Mouse (Mus musculus): Measurements from ENCODE around the gene Pcdh17.
A peak's percentile ranks its signal among the peaks of the same experiment; 100 is the strongest.

Gene Pcdh17

DNA sequence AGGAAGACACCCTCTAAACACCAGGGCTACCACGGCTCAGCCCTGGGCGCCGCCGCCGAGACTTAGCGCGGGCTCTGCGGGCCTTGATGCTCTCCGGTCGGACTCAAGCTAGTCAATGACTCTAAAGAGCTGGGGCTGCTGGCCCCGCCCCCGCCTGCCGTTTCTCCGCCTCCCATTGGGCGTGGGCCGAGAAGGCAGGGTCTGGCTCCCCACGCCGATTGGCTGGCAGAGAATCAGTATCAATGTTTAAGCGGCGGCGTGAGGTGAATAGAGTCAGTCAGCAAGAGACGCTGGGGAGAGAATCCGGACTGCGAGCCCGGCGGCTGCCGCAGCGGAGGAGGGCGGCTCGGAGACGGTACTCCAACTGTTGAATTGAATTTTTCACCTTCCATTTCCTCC lies at the start of gene Pcdh17:
Gene Pcdh17, plus strand, starts transcription at position 276 of the 399 bp plus-strand sequence.
- peak; percentile 87 for DNase-seq (ENCODE audit: low read depth)

- DNase-seq (ENCODE audit: low read depth) = no peak
Observed at GRCm38 (mm10) chr14:84397137-84397536, 46.2 kb upstream of the Pcdh17 start.

- no peak for DNase-seq (ENCODE audit: low read depth)
Observed at GRCm38 (mm10) chr14:84424736-84425135, 18.6 kb upstream of the Pcdh17 start.

GRCm38 (mm10) chr14:84426616-84427015 lies 16.7 kb upstream of the Pcdh17 start:
- no peak for DNase-seq (ENCODE audit: low read depth)

DNA sequence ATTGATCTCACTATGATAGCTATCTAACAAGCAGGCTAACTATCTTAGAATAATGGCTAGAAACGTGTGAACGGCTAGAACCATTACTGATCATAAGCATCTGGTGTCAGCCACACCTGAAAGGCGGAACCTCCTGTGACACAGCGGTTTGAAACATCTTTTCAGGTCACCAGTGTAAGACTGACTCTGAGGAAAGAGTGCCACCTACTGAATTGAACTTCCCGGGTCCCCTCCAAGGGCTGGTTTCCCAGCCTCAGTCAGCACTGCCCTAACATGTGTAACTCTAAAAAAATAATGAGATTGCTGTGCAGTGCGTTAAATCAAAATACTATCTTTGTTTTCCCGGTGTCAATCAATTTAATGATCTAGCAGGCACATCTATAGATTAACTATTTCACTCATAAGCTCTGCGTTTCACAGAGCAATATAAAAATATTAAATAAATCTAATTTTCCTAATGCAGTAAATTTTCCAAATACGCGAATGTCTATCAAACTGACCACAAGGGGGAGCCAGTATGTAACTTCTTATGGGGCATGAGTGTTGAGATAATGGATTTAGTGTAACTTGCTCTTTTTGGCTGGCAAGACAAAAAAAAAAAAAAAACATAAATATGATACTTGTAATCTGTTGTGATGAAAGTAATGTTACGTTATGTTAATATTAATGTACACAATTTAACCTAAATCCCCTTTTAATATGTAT lies 5.1 kb upstream of the Pcdh17 start:
- DNase-seq (ENCODE audit: low read depth) = peak; percentile 73

DNA sequence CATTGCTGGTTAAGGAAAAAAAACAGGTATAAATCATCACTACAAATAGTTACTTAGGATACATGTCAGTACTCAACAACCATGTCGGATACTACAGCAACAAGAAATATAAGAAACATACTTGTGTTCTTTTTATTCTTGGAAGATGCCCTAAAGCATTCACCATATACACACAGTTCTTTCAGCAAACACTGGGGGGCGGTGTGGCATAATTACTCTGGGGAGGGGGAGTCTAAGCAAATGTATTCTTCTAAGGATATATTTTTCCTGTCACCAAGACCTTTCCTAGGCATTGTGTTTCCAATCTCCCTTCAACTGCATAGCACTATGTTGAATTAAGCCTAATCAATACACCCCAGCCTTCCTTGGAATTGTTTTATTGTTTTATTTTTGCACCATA lies 2.5 kb upstream of the Pcdh17 start:
- no peak for DNase-seq (ENCODE audit: low read depth)

DNA sequence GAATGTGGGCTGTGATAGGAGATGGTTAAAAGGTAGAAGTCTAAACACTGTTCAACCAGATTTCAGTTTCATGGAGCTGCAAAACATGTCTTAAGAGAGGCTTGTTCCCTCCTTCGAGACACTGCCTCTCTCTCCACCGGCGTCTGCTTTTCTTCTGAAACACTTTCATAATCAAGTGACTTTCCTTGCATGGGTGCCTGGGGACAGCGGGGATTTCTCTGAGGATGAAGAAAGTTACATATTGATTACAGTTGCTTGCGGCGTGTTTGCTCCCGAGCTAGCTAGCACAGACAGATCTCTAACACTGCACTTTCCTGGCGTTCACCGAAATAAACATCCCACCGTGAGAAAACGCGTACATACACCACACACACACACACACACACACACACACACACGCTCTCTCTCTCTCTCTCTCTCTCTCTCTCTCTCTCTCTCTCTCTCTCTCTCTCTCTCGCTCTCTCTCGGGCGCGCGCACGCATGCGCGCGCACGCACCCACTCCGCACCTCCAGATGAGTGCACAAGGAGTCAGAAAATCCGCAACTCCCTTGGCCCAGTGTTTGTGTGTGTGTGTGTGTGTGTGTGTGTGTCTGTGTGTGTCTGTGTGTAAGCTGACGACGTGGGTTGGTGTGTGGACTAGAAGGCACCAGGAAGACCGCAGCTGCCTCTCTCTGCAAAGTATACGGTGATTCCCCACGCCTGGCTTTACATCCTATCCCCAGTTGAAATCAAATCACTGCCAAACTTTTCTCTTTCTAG lies 655 bp upstream of the Pcdh17 start:
- peak; percentile 3 for DNase-seq (ENCODE audit: low read depth)

GRCm38 (mm10) chr14:84443761-84444160 lies 398 bp downstream of the Pcdh17 start:
- no peak for DNase-seq (ENCODE audit: low read depth)

- no peak for DNase-seq (ENCODE audit: low read depth)
Observed at GRCm38 (mm10) chr14:84444276-84444662, 906 bp downstream of the Pcdh17 start.

DNA sequence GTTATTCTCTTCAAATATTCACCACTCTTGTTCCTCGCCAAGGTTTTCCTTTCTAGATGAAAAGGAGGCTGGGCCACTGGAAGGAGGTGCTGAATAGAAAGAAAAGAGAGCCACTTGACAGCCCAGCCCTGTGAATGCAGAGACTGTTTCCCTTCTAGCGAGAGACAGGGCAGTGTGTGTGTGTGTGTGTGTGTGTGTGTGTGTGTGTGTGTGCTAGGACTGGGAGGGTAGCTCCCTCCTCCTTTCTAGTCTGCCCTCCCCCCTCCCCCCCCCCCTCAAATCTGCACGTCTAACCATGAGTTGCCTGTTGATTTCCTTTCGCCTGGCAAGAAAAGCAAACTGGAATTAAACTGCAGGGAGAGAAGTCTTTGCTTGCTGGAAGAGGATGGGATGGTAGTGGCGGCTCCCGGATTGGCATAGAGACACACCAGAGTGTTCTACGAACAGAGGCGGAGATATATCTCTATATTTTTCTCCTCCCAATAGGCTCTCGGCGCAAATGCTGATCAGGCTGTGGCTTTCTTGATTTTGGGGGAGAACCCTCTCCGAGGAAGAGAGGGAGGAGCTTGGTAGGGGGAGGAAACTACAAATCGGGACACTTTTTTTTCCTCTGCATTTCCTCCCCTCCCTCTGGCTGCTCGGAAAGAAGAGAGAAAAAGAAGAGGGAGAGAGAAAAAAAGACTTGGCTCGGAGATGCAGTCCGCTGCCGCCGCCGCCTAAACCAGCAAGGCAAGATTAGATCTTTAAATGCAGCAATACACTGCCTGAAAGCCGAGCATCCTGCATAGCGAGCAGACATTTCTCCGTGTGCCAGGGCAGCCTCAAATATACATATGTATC lies 1.5 kb downstream of the Pcdh17 start:
- no peak for DNase-seq (ENCODE audit: low read depth)

DNA sequence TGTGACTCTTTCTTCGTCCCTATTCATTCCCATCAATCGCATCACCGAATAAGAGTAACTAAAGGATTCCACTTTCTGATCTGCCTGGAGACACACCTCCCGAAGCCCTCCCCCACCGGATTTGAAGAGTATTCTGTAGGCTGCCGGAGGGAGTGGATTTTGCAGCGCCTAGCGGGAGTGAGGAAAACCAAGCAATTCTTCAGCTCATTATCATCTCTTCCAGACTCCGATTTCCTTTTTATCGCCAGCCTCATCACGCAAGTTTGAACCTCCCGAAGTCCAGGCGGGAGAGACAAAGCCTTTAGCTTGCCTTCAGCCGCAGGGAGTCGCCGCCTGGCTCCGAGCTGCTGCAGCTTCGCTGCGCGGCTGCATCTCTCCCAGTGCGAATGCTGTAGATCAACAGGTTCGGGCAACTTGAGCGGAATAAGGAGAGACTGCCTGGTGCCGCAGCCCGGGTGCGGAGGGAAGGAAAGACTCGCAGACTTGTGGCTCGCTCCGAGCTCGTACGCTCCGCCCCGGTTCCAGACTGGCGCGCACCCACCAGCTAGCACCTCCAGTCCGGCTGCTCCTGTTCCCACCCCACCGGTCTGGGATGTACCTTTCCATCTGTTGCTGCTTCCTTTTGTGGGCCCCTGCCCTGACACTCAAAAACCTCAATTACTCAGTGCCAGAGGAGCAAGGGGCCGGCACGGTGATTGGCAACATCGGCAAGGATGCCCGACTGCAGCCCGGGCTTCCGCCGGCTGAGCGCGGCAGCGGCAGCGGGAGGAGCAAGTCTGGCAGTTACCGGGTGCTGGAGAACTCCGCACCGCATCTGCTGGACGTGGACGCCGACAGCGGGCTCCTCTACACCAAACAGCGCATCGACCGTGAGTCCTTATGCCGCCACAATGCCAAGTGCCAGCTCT lies 2.4 kb downstream of the Pcdh17 start:
- DNase-seq (ENCODE audit: low read depth) = no peak

GRCm38 (mm10) chr14:84446411-84446915 lies 3.1 kb downstream of the Pcdh17 start:
- DNase-seq (ENCODE audit: low read depth) = no peak

DNA sequence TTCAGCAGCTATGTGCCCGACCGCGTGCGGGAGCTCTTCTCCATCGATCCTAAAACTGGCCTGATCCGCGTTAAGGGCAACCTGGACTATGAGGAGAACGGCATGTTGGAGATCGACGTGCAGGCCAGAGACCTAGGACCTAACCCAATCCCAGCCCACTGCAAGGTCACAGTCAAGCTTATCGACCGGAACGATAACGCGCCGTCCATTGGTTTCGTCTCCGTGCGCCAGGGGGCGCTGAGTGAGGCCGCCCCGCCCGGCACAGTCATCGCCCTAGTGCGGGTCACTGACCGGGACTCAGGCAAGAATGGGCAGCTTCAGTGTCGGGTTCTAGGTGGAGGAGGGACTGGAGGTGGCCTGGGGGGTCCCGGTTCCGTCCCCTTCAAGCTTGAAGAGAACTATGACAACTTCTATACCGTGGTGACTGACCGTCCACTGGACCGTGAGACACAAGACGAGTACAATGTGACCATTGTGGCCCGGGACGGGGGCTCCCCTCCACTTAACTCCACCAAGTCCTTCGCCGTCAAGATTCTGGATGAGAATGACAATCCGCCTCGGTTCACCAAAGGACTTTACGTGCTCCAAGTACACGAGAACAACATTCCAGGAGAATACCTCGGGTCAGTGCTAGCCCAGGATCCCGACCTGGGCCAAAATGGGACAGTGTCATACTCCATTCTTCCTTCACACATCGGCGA lies 3.7 kb downstream of the Pcdh17 start:
- DNase-seq (ENCODE audit: low read depth) = no peak

GRCm38 (mm10) chr14:84447661-84448380 lies 4.5 kb downstream of the Pcdh17 start:
- DNase-seq (ENCODE audit: low read depth) = no peak

DNA sequence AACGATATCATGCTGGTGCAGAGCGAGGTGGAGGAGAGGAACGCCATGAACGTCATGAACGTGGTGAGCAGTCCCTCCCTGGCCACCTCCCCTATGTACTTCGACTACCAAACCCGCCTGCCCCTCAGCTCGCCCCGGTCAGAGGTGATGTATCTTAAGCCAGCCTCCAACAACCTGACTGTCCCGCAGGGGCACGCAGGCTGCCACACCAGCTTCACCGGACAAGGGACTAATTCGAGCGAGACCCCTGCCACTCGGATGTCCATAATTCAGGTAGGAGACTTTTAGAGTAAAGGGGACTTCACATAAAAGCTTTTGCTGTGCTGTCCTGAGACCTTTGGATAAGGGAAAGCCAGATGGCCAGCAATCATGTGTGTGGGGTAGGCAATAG lies 5.0 kb downstream of the Pcdh17 start:
- no peak for DNase-seq (ENCODE audit: low read depth)

DNA sequence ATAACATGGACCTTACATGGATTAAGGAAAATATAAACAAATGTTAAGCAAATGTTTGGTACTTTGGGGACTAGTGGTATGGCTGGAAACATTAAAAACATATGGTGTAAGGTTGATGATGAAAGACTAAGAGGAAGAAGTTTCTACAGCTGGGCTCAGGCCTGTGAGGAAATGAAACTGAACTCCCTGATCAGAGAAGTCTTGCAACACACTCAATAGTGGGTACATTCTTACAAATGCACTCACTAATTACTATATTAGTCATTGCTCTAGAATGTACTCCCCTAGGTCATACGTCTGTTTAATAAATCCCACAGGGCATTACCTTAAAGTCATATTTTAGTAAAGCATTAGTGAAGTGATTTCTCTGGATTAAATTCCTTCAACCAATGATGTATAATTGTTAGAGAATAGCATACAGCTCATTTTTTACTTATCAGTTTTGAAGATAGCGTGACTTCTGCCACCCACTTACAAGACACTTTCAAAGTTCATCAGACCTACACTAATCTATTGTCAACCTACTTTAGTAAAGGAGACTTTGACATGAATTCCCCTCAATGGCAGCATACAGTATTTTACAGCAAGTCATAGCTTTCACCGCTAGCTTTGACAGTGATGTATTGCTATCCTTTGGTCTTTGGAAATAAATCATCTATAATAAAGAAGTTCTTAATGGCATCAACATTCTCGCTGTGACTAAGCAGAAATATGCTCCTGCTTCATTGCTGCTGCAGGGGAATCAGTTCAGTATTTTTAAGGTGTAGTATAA lies 10.9 kb downstream of the Pcdh17 start:
- no peak for DNase-seq (ENCODE audit: low read depth)

GRCm38 (mm10) chr14:84475491-84475890 lies 32.1 kb downstream of the Pcdh17 start:
- DNase-seq (ENCODE audit: low read depth) = no peak

- DNase-seq (ENCODE audit: low read depth) = no peak
Observed at GRCm38 (mm10) chr14:84476336-84476735, 33.0 kb downstream of the Pcdh17 start.

DNA sequence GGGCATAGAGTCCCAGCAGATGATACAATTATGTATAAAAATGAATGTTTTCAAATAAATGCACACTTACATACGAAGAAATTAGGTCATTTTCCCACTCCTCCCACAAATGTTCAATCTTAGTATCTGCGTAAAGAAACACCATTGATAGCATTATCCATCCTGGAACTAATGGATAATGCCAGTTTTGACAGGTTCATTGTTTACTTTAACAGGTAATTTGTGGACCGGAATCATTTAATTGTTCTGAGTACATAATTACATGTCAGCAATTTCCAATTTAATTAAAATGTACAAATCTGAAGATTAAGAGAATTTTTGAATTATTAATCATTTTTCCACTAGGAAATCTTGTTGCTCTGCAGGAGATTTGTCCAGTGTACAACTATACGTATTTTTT lies 33.5 kb downstream of the Pcdh17 start:
- DNase-seq (ENCODE audit: low read depth) = no peak

All from NIH3T3 (cell line).